Mouse (Mus musculus) ovary, postnatal 36 days (tissue): Measurements from ENCODE around the gene Scarf2.

Experiments
- DNase-seq: peaks from one replicate; pipeline ENCODE4 v3.0.0; 2022; ENCODE audit warnings: low spot score, mixed read lengths

The Scarf2 gene

GRCm38 (mm10) chr16:17799584-17799983 lies 2.5 kb downstream of the Scarf2 start:
- no peak for DNase-seq

DNA sequence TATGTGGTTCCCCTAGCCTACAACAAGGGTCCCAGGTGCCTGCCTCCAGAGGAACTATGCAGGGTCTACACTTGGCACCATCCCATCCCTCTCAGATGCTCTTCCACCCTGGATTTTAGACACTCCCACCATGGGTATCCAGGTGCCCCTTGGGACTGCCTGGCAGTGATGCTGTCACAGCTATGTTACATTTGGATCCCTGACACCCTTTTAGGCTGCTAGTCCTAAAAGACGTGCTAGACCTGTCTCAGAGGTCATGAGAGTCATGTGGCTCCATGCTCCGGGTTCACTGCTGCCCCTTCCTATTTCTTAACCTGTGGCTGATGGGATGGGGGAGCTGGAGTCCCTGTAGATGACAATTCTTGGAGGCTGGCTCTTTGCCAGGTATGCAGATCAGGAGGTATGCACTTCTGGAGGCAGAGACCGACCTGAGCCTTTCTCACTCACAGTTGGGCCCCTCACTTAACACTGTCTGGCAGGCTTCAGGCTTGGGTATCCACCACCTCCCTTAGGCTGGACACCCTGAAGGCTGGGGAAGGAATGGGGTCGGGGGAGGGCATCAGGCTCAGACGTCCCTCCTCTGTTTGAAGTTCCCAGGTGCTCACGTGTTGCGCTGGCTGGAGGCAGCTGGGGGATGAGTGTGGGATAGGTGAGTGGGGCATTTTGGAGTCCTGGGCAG lies 4.8 kb downstream of the Scarf2 start:
- no peak for DNase-seq

DNA sequence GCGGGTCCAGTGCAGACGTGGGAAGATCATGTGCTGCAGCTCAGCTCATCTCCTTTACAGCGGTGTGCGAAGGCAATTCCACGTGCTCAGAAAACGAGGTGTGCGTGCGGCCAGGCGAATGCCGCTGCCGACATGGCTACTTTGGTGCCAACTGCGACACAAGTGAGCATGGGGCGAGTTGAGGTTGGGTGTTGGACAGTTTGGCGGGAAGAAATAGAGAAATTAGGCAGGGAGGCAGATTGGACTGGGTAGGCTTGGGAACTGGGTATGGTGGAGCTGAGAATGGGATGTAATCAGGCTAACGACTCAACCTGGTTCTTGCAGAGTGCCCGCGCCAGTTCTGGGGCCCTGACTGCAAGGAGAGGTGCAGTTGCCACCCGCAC lies 5.4 kb downstream of the Scarf2 start:
- no peak for DNase-seq

DNA sequence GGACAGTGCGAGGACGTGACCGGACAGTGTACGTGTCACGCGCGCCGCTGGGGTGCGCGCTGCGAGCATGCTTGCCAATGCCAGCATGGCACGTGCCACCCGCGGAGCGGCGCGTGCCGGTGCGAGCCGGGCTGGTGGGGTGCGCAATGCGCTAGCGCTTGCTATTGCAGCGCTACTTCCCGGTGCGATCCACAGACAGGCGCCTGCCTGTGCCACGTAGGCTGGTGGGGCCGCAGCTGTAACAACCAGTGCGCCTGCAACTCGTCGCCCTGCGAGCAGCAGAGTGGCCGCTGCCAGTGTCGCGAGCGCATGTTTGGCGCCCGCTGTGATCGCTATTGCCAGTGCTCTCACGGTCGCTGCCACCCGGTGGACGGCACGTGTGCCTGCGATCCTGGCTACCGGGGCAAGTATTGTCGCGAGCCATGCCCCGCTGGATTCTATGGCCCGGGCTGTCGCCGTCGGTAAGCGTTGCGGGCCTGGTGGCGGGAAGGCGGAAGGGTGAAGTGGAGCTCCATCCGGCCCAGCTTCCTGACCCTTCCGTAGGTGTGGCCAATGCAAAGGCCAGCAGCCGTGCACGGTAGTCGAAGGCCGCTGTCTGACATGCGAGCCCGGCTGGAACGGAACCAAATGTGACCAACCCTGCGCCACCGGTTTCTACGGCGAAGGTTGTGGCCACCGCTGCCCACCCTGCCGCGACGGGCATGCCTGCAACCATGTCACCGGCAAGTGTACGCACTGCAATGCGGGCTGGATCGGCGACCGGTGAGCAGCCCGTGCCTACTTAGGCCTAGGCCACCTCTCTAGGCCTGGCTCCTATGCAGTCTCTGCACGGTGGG lies 6.0 kb downstream of the Scarf2 start:
- DNase-seq: no peak

DNA sequence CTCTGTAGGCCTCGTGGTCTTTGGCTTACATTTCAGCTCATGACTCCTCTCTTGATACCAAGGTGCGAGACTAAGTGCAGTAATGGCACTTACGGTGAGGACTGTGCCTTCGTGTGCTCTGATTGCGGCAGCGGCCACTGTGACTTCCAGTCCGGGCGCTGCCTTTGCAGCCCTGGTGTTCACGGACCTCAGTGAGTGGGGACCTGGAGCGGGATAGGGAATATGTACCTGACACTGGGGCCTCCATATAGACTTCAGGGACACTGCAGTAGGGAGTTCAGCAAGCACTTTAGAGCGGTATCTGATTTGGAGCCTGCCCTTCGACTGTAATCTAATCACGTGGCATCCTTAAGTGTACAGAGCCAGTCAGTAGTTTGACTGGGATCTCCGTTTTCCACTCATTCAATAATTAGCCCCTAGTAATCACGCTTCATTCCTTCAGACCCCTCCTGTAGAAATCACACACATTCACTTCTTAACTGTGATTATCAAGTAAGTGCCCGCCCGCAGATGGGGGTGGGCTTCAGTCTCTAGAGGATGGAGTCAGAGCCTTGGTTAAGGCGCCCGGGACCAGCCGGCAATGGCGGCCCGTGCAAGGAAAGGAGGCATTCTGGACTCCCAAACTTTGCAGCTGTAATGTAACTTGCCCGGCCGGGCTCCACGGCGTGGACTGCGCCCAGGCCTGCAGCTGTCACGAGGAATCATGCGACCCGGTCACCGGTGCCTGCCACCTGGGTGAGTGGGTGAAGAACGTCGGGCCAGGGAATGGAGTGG lies 6.8 kb downstream of the Scarf2 start:
- DNase-seq: no peak

DNA sequence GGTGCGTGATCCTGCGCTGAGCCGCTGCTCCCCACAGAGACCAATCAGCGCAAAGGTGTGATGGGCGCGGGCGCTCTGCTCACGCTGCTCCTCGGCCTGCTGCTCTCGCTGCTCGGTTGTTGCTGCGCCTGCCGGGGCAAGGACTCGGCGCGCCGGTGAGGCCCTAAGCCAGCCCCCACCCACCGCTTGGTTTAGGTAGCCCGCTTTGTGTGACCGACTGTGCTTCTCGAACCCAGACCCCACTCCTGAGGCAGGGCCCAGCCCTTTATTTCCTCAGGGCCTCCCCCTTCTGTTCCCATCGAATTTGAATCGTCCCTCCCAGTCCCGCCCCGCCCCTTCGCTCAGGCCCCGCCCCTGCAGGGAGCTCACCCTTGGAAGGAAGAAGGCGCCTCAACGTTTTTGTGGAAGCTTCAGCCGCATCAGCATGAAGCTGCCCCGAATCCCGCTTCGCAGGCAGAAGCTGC lies 7.4 kb downstream of the Scarf2 start:
- no peak for DNase-seq

DNA sequence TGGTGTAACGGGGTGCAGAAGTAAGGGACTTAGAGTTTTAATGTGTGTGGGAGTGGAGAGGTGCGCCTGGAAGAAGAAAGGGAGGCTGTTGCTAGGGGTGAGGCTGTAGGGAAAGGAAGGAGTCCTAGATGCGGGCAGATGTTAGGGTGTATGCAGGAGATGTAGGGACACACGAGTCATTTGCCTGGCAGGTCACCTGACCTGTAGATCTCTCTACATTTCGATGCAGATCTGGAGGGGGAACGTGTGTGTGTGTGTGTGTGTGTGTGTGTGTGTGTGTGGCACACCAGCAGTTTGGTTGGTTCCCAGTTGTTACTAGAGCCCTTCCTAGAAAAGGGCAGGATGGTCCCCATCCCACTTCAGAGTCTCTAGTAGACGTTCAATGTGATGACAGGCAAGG lies 7.9 kb downstream of the Scarf2 start:
- no peak for DNase-seq

GRCm38 (mm10) chr16:17806581-17807191 lies 9.6 kb downstream of the Scarf2 start:
- DNase-seq: no peak

DNA sequence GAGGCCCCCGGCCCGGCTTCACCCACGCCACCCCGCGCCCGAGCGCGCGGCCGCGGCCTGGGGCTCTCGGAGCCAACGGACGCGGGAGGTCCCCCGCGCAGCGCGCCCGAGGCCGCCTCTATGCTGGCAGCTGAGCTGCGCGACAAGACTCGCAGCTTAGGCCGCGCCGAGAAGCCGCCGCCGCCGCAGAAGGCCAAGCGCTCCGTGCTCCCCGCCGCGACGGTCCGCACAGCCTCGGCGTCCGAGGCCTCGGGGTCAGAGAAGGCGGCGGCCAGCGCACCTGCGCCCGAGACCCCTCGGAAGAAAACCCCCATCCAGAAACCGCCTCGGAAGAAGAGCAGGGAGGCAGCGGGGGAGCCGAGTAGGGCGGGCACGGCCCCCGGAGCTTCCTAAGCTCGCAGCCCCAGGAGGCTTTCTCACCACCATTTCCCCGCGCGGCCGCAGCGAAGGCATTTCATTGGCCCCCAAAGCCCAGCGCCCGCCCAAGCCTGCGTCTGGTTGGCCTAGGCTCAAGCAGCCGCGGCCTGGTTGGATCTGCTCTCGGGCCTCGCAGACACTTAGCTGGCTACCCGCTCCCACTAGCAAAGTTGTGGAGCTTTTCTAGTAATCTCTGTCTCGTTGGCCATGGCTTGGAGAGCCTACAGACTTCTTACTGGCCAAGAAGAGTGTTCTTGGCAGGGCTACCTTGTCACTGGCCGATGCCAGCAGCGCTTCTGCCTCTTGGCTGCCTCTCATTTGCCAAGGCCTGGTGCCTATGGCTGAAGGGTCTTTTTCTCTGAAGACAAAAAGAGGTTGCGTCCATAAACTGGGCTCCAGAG lies 10.3 kb downstream of the Scarf2 start:
- DNase-seq: peak; percentile 84

GRCm38 (mm10) chr16:17809125-17809524 lies 12.0 kb downstream of the Scarf2 start:
- DNase-seq: no peak

DNA sequence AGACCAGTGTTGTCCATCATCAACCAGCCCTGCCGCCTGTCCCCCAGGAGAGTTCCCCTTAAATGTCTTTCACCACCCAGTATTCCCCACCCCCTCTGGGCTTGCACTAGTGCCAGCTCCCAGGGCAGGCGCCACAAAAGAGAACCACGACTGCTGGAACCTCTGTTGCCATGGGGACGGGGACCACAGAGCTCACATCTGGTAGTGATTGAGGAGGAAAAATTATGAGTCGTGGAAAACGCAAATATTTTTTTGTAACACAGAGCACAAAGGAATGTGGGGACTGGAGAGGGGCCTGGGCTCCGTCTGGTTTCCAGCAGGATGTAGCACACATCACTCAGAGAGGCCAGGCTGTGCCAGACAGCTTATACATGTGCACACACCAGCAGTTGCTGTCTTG lies 12.6 kb downstream of the Scarf2 start:
- no peak for DNase-seq

DNA sequence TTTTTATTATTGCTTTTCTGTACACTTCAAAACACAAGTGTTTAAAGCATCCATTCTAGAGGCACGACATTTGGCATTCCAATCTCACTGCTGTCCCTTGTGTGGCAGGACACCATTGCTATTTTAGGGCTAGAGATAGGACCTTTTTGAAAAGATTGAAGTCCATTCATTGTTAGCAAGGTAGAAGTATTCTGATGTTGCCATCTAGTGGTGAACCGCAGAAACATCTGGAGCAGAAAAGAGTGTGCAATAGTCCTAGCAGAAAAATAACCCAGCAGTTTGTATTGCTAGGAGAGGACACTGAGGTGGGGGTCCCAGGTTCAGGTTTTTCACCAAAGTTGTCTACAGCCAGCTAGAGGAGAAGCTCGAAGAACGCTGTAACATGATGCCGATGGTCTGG lies 15.0 kb downstream of the Scarf2 start:
- DNase-seq: no peak

DNA sequence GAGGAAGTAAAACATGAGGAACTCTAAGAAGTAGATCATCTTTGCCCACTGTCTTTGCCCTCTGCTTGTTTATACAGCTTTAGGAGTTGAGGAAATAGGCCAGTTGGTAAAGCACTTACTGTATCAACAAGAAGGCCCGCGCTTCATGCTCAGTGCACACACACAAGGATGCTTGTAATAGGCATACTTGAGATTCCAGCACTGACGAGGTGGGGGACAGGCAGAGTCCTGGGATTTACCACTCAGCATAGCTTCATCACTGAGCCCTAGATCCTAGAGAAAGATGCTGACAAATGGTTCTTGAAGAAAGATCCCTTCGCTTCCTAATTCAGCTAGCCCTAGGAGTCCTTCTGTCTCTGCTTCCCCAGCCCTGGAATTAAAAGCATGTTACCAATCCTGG lies 16.1 kb downstream of the Scarf2 start:
- no peak for DNase-seq

GRCm38 (mm10) chr16:17815411-17816402 lies 18.6 kb downstream of the Scarf2 start:
- DNase-seq: peak; percentile 77

GRCm38 (mm10) chr16:17816528-17816927 lies 19.4 kb downstream of the Scarf2 start:
- DNase-seq: no peak

DNA sequence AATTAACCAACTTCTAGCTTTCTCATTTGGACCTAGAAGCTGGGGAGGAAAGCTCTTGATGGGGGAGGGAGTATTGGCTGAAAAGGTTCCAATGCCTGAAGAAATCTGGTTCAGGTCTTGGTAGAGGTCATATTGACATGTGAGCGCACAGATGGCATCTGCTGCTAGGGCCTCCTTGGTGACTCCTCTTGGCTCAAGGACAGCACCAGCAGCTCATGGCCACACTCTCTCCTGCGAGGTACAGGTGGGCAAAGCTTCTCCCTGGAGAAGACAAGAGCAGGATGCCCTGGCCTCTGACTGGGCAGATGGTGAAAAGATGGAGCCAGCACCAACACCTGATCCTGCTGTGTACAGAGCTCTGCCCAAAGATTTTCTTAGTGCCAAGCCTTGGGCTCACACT lies 29.4 kb downstream of the Scarf2 start:
- DNase-seq: no peak

GRCm38 (mm10) chr16:17828229-17828628 lies 31.1 kb downstream of the Scarf2 start:
- DNase-seq: no peak

GRCm38 (mm10) chr16:17828867-17829266 lies 31.8 kb downstream of the Scarf2 start:
- no peak for DNase-seq

GRCm38 (mm10) chr16:17830385-17831178 lies 33.5 kb downstream of the Scarf2 start:
- no peak for DNase-seq
